Mouse (Mus musculus) forebrain, embryonic 16.5 days (tissue): ENCODE measurements at regions not wholly inside any gene's neighbourhood (a gene's known extent, or its start where the extent isn't known, plus 50 kb on each side); places are given as distances from the start of the nearest gene placed in this dataset.

ENCODE experiments used
- ATAC-seq: fragments of 200-750 bp; cut with Nextera tagmentation; 2 replicates; pipeline ENCODE4 v1.8.0; 2017; ENCODE audit warnings: mild to moderate bottlenecking, moderate library complexity
- H3K27ac ChIP-seq: fragments of 300-500 bp; sonication (generic); 2 replicates; pipeline ENCODE4 v1.5.1; 2014; ENCODE audit warnings: low read length, control low read depth
- H3K27me3 ChIP-seq: fragments of 300-500 bp; sonication (generic); replicated peaks from 2 replicates; pipeline ENCODE4 v1.6.1; 2014; ENCODE audit warnings: low read length; ENCODE audit not compliant: control insufficient read depth, insufficient read depth
- H3K36me3 ChIP-seq: fragments of 300-500 bp; sonication (generic); 2 replicates; pipeline ENCODE4 v1.6.1; 2014; ENCODE audit not compliant: control insufficient read depth, insufficient read depth
- H3K4me1 ChIP-seq: fragments of 300-500 bp; sonication (generic); replicated peaks from 2 replicates; pipeline ENCODE4 v1.6.1; 2014; ENCODE audit warnings: low read length; ENCODE audit not compliant: control insufficient read depth, insufficient read depth
- H3K4me2 ChIP-seq: fragments of 300-500 bp; sonication (generic); 2 replicates; pipeline ENCODE4 v1.6.1; 2014; ENCODE audit warnings: mild to moderate bottlenecking, low read length, control low read depth
- H3K4me3 ChIP-seq: fragments of 300-500 bp; sonication (generic); replicated peaks from 2 replicates; pipeline ENCODE4 v1.5.1; 2014; ENCODE audit warnings: mild to moderate bottlenecking, low read length, control low read depth
- H3K9ac ChIP-seq: fragments of 300-500 bp; sonication (generic); replicated peaks from 2 replicates; pipeline ENCODE4 v1.6.1; 2014; ENCODE audit warnings: low read depth, low read length, control low read depth
- H3K9me3 ChIP-seq: fragments of 300-500 bp; sonication (generic); 2 replicates; pipeline ENCODE4 v1.6.1; 2016; ENCODE audit warnings: low read length; ENCODE audit not compliant: control insufficient read depth
- WGBS: fragments of 180-500 bp; shearing (Covaris S2); extraction: QIAGEN DNeasy Blood & Tissue Kit; methylation state at CpG from one replicate; pipeline ENCODE4 v1.1.7; 2014; 5-methylcytosine and 5-hydroxymethylcytosine counted together

DNA sequence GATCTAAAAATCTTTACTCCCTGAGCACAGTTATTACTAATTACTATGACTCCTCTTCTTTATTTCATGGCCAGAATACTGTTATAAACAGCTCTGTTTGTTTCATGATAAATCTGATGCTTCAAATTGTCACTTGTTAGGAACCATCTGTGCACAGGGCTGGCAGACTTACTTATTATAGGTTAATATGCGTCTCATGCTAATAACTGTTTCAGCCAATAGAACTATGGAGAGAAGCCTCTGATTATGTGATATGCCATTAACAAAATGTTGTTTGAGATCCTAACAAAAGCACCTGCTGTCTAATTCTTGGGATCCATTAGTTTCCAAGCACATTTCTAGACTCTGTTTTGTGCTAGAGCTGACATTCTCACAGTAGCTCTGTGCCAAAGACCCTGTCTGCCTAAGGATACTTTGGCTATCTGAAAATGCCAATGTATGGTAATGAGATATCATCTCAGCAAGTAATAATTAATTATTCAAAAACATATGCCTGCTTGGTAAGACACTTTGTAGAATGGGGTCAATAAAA lies 318.1 kb downstream of the Grb14 start:
- WGBS: 42% methylated on average over 1 of the region's 1 CpGs
- Histone ChIP-seq H3K9ac (no peak overlapping the region), H3K27ac (no peak overlapping the region), H3K27me3 (no peaks in the 10 kb centered on the region), H3K9me3 (no peaks in the 10 kb centered on the region), H3K36me3 (no peaks in the 10 kb centered on the region), H3K4me2 (no peak overlapping the region), H3K4me1 (peaks cover 2% of the 10 kb centered on the region; the same call in 1 of the 2 replicates), H3K4me3 (no peak overlapping the region)
- peak; percentile 94 for ATAC-seq

DNA sequence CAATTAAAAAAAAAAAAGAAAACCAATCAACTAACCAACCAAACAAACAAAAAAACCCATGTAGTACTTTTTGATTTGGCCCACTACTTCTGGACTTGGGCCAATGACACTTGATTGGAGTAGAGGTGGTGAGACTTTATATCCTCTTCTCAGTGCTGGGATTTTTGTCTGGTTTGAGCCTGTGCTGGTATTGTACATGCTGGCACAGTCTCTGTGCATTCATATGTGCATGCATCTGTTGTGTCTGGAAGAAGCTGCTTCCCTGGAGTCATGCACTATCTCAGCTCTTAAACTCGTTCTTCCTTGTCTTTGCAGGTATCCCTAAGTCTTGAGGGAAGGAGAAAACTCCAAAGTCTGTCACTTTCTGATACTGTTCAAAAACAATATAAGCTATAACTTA lies 328.8 kb downstream of the Grb14 start:
- Histone ChIP-seq H3K36me3 (no peaks in the 10 kb centered on the region), H3K27ac (no peak overlapping the region), H3K27me3 (no peaks in the 10 kb centered on the region), H3K9me3 (no peaks in the 10 kb centered on the region), H3K4me3 (no peak overlapping the region), H3K9ac (no peak overlapping the region), H3K4me2 (no peak overlapping the region), H3K4me1 (peaks cover 3% of the 10 kb centered on the region)
- WGBS: 67% methylated on average over 1 of the region's 1 CpGs
- peak; percentile 72 for ATAC-seq

DNA sequence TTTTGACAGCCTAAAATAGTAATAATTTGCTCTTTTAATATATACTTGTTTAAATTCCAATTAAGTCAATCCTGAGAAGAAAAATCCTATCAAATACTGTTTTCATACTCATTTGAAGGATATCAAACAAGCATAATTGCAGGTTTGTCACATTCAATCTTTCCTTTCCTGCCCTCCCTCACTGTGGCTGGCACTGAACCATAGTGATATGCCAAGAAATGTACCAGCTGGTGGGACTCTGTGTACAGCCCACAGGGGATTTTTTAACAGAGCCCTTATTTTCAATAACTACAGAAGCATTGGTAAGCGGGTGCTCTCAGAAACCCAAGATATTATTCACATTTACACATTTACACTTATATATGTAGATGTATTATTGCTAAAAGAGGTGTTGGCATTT lies 333.3 kb downstream of the Grb14 start:
- Histone ChIP-seq H3K4me2 (no peak overlapping the region), H3K9ac (no peak overlapping the region), H3K36me3 (no peaks in the 10 kb centered on the region), H3K27me3 (no peaks in the 10 kb centered on the region), H3K4me1 (peaks cover 4% of the 10 kb centered on the region), H3K9me3 (no peaks in the 10 kb centered on the region), H3K27ac (no peak overlapping the region), H3K4me3 (no peak overlapping the region)
- WGBS: 22% methylated on average over 1 of the region's 1 CpGs
- peak; percentile 97 for ATAC-seq

DNA sequence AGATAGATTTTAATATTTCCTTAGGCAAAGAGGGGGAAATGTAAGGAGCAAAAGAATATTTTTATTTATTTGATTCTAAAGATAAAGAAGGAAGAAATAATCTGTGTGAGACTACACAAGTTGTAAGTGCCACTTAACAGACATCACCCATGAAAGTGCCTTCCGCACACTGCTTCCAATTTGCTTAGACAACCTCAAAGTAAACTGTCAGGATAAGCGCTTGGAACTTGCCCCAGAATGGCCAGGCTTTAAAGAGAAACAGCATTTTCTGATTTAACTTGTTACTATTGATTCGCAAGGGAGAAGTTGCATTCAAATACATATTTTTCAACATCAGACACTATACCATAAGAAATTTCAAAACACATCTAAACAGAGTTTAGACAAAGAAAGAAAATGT lies 333.8 kb downstream of the Grb14 start:
- Histone ChIP-seq H3K9ac (no peak overlapping the region), H3K4me3 (no peak overlapping the region), H3K27ac (no peak overlapping the region), H3K27me3 (no peaks in the 10 kb centered on the region), H3K9me3 (no peaks in the 10 kb centered on the region), H3K4me1 (peaks cover 4% of the 10 kb centered on the region), H3K4me2 (no peak overlapping the region), H3K36me3 (no peaks in the 10 kb centered on the region)
- 30% methylated on average over 3 of the region's 3 CpGs for WGBS
- ATAC-seq: peak; percentile 72

DNA sequence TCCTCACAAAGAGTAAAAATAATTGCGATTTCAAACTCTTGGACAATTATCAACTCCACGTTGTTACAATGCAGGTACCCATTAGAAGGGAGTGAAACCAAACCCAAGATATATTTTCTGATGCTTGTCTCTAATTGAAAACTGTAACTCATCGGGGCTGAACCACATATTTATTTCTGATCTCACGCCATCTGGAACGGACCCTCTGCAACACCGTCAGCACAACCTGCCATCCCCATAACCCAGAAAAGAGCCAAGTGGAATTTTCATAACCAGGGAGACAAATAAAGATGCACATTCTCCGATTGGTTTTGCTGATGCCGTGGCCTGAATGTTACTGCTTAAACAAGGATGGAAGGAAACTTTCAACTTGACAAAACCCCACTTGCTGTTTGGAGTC lies 338.0 kb downstream of the Grb14 start:
- no peaks in the 10 kb centered on the region for H3K9me3 ChIP-seq
- no peak overlapping the region for H3K4me2 ChIP-seq
- H3K4me3 ChIP-seq: no peak overlapping the region
- WGBS: 56% methylated on average over 8 of the region's 8 CpGs
- no peaks in the 10 kb centered on the region for H3K27me3 ChIP-seq
- H3K36me3 ChIP-seq: no peaks in the 10 kb centered on the region
- ATAC-seq: no peak
- peaks cover 4% of the 10 kb centered on the region for H3K4me1 ChIP-seq
- no peak overlapping the region for H3K9ac ChIP-seq
- no peak overlapping the region for H3K27ac ChIP-seq

DNA sequence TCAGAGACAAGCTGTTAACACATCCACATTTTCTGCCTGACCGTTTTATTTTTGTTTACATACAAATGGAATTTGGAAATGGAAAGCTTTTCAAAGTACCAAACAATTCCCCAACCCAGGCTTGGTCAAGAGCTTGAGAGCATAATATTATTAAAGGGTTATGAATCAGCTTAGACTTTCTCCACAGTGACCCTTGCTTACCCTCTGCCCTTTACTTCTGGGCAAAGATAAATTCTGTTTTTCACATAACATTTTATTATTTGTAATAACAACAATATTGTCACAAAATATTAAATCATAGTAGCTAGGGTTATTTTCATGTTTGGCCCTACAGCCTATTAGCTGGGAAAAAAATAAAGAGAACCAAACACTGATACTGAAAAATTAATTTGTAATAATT lies 375.2 kb downstream of the Grb14 start:
- no peaks in the 10 kb centered on the region for H3K9me3 ChIP-seq
- H3K4me2 ChIP-seq: no peak overlapping the region
- 84% methylated on average over 1 of the region's 1 CpGs for WGBS
- no peaks in the 10 kb centered on the region for H3K36me3 ChIP-seq
- H3K27me3 ChIP-seq: no peaks in the 10 kb centered on the region
- ATAC-seq: no peak
- H3K4me1 ChIP-seq: no peaks in the 10 kb centered on the region
- H3K27ac ChIP-seq: no peak overlapping the region
- no peak overlapping the region for H3K9ac ChIP-seq
- H3K4me3 ChIP-seq: no peak overlapping the region

DNA sequence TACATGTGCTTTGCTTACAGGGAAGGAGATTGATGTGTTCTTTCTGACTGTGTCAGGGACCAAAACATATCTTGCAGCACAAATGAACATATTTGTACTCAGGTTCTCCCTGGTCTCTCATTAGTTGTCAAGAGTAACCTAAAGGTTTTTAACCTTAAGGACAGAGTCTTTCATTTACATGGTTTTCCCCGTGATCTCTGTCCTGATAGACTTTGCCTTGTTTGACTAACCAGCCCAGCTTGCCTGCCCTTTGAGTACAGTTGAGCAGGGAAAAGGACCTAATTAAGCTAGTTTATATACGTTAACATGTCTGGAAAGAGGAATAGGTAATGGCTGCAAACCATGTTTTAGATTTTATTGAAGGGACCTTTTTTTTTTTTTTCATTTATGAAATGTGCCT lies 407.9 kb downstream of the Grb14 start:
- WGBS: 48% methylated on average over 2 of the region's 2 CpGs
- no peak overlapping the region for H3K9ac ChIP-seq
- no peak for ATAC-seq
- no peaks in the 10 kb centered on the region for H3K4me1 ChIP-seq
- no peaks in the 10 kb centered on the region for H3K27me3 ChIP-seq
- H3K4me2 ChIP-seq: no peak overlapping the region
- H3K9me3 ChIP-seq: no peaks in the 10 kb centered on the region
- no peak overlapping the region for H3K27ac ChIP-seq
- no peaks in the 10 kb centered on the region for H3K36me3 ChIP-seq
- H3K4me3 ChIP-seq: no peak overlapping the region

DNA sequence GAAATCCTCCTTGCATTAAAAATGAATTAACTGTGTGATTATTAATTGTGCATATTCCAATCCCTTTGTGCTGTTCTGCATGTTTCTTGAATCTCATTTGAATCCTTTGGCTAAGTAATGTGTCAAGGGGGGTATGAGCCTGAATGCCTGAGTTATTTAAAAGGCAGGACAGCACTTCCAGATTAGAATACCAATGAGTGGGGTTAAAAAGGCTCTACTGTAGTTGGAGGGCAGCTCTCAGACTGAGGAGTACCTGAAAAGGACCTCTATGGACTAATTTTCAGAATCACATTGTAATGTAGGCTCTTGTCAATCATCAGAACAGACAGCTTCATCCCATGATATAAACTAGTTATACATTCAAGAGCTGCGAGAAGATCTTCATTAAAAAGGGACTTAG lies 417.9 kb downstream of the Grb14 start:
- Histone ChIP-seq H3K4me1 (no peaks in the 10 kb centered on the region), H3K4me3 (no peak overlapping the region), H3K27me3 (no peaks in the 10 kb centered on the region), H3K36me3 (no peaks in the 10 kb centered on the region), H3K27ac (no peak overlapping the region), H3K4me2 (no peak overlapping the region), H3K9me3 (no peaks in the 10 kb centered on the region), H3K9ac (no peak overlapping the region)
- WGBS: 41% methylated on average over 1 of the region's 1 CpGs
- ATAC-seq: peak; percentile 26; the same call in 1 of the 2 replicates

DNA sequence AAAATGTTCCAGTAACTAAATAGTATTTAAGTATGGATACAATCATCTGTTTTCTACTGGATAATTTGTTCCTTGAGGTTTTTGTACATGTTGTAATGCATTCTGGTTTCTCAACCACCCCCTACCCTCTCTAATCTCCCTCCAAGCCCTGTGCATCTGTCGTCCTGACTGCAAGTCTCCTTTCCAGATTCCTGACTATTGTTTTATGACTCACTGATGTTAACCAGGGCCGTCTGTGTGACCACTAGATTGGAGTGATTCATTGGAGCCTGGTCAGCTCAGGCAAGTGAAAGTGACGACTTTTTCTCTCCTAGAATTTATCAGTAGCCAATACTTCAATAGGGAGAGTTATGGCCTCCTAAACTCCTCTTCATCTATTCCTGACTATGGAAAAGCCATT lies 442.5 kb downstream of the Grb14 start:
- no peak overlapping the region for H3K4me2 ChIP-seq
- H3K9me3 ChIP-seq: no peaks in the 10 kb centered on the region
- no peak for ATAC-seq
- H3K4me1 ChIP-seq: no peaks in the 10 kb centered on the region
- H3K27ac ChIP-seq: no peak overlapping the region
- 72% methylated on average over 3 of the region's 3 CpGs for WGBS
- no peaks in the 10 kb centered on the region for H3K27me3 ChIP-seq
- no peak overlapping the region for H3K9ac ChIP-seq
- no peaks in the 10 kb centered on the region for H3K36me3 ChIP-seq
- H3K4me3 ChIP-seq: no peak overlapping the region

DNA sequence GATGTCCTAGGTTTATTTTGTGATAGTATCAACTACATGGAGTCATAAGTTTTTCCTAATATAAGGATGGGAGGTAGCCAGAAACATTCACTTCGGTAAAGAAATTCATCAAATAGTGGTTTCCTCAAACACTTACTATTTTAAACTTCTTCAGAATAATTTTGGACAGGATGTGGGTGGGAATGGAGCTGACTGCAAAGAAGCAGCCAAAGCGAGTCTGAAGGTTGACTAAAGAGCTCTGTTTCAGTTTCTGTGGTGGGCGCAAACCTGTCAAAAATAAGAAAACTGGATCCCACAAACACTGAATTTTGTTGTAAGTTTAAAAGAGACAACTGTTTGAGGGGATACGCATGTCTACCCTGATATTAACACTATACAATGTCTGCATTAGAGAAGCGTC lies 438.2 kb upstream of the Fign start:
- no peak for ATAC-seq
- no peaks in the 10 kb centered on the region for H3K27me3 ChIP-seq
- 92% methylated on average over 5 of the region's 5 CpGs for WGBS
- H3K4me2 ChIP-seq: no peak overlapping the region
- no peak overlapping the region for H3K4me3 ChIP-seq
- H3K4me1 ChIP-seq: no peaks in the 10 kb centered on the region
- H3K27ac ChIP-seq: no peak overlapping the region
- no peaks in the 10 kb centered on the region for H3K9me3 ChIP-seq
- H3K36me3 ChIP-seq: no peaks in the 10 kb centered on the region
- no peak overlapping the region for H3K9ac ChIP-seq
